Mouse (Mus musculus): Measurements from ENCODE around the gene Cetn2. TPM values are rescaled to one million over a fixed set of nuclear protein-coding genes. Genes with fewer than 3 reads are reported as not detected.

Gene Cetn2
- total RNA-seq (2021) = 10 to 100 TPM; 35.4 to 36.6 TPM

- peak; percentile 86 for DNase-seq
These were observed at the start of gene Cetn2, which contains the start of gene Nsdhl for GRCm38 (mm10) chrX:72917884-72918681. TSS of gene Cetn2 (minus strand) at chrX:72918411. TSS of gene Nsdhl (plus strand) at chrX:72918557.

- DNase-seq = no peak
These were observed 44.5 kb upstream of the Cetn2 start for GRCm38 (mm10) chrX:72962743-72963142.

GRCm38 (mm10) chrX:72961511-72961910 lies 43.3 kb upstream of the Cetn2 start:
- DNase-seq = no peak

- DNase-seq = peak; percentile 17
These were observed 42.2 kb upstream of the Cetn2 start for GRCm38 (mm10) chrX:72960431-72960830.

- no peak for DNase-seq
These were observed 38.3 kb upstream of the Cetn2 start for GRCm38 (mm10) chrX:72956486-72956885.

- no peak for DNase-seq
These were observed 35.3 kb upstream of the Cetn2 start for GRCm38 (mm10) chrX:72953464-72953863.

- no peak for DNase-seq
These were observed 3.2 kb upstream of the Cetn2 start for GRCm38 (mm10) chrX:72921391-72921790.

- DNase-seq = no peak
These were observed 460 bp upstream of the Cetn2 start for GRCm38 (mm10) chrX:72918682-72919059.

- no peak for DNase-seq
These were observed 6.6 kb downstream of the Cetn2 start for GRCm38 (mm10) chrX:72911611-72912010.

GRCm38 (mm10) chrX:72908404-72908741 lies 9.8 kb downstream of the Cetn2 start:
- DNase-seq = peak; percentile 46

GRCm38 (mm10) chrX:72907619-72908403 lies 10.4 kb downstream of the Cetn2 start:
- no peak for DNase-seq

GRCm38 (mm10) chrX:72902530-72902929 lies 15.7 kb downstream of the Cetn2 start:
- DNase-seq = no peak

GRCm38 (mm10) chrX:72896055-72896437 lies 22.2 kb downstream of the Cetn2 start:
- DNase-seq = no peak

GRCm38 (mm10) chrX:72895388-72896054 lies 22.7 kb downstream of the Cetn2 start:
- DNase-seq = no peak

Other genes starting within 250 kb of the Cetn2 start
- under 1 TPM in 1 of 2 experiments, not detected in 1; 0.17 TPM for gene Gabrq, start 93.2 kb downstream of the Cetn2 start, total RNA-seq (2021)
- 10 to 100 TPM; 15.9 to 16.3 TPM for gene Nsdhl, start 146 bp upstream of the Cetn2 start, total RNA-seq (2021)
- 1 to 10 TPM; 2.3 to 2.6 TPM for gene Zfp185, start 68.9 kb upstream of the Cetn2 start, total RNA-seq (2021)
- gene Pnma5, start 118.7 kb upstream of the Cetn2 start, total RNA-seq (2021) = under 1 TPM; 0.14 to 0.19 TPM
- not detected for gene Pnma3, start 146.4 kb upstream of the Cetn2 start, total RNA-seq (2021)
- 1 to 10 TPM in 1 of 2 experiments, not detected in 1; 1.0 TPM for gene Xlr4a, start 164.1 kb upstream of the Cetn2 start, total RNA-seq (2021)
- under 1 TPM; 0.60 to 0.72 TPM for gene Xlr3a, start 178.7 kb upstream of the Cetn2 start, total RNA-seq (2021)
- not detected for gene Gm14685, start 198.6 kb upstream of the Cetn2 start, total RNA-seq (2021)
- not detected for gene Xlr5b, start 230.4 kb upstream of the Cetn2 start, total RNA-seq (2021)
- not detected for gene DXBay18, start 231.0 kb upstream of the Cetn2 start, total RNA-seq (2021)

All from heart, postnatal 4 days (tissue).